In the genomic region with DNA sequence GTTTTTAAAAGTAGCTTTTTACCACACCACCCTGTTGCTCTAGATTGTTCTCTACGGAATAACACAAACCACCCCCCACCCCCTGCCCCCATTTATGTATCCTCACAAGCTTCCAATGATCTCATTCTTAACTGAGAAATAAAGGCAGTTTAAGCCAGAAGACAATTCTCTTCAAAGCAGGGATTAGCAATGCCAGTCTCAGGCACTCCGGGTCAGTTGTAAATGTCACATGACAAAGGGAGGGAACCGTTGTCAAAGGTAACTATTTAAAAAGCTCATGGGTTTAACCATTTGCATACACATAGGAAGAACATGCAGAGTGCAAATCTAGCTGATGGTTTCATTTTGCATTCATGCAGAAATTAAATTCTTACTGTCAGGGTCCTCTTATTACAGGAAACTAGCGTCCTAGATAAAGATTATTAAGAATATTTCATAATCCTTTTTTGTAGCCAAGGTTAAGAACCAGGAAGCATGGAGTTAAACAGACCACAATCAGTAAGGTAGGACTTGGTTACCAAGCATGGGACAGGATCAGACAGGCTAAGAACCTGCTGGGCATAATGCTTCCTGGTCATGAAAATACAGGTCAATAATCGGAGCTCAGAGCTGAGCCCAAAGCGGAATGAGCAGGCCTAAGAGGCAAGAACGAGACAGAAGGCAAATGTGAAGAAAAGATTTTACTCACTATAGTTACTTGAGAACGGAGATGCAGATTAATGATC, we compare ENCODE assay signal across 13 mouse cellular contexts.
"Had no signal": no experiment of that assay in that cellular context is flagged by ENCODE, and none has a peak within 500 bp of the region (broad histone marks: within the 10 kb centered on the region; RNA-seq: fewer than 3 reads in every experiment).

No protein-coding gene starts in this region.

- ATAC-seq: hindbrain, postnatal 0 days; lung, postnatal 0 days had no signal

- H3K4me3 ChIP-seq: limb, embryonic 13.5 days; liver, embryonic 15.5 days; neural tube, embryonic 12.5 days had no signal

- H3K27ac ChIP-seq: hindbrain, postnatal 0 days; limb, embryonic 13.5 days; liver, embryonic 15.5 days; neural tube, embryonic 12.5 days had no signal

- H3K27me3 ChIP-seq: limb, embryonic 13.5 days; liver, embryonic 15.5 days; neural tube, embryonic 12.5 days had no signal

- H3K4me2 ChIP-seq: limb, embryonic 13.5 days; liver, embryonic 11.5 days; liver, embryonic 15.5 days; neural tube, embryonic 12.5 days had no signal

- H3K9me3 ChIP-seq: limb, embryonic 13.5 days; liver, embryonic 15.5 days; neural tube, embryonic 12.5 days had no signal

- H3K9ac ChIP-seq: limb, embryonic 13.5 days; liver, embryonic 15.5 days; neural tube, embryonic 12.5 days had no signal

- DNase-seq: kidney, adult 11 months; kidney, postnatal 14 days; left cerebral cortex, postnatal 4 days; lung, adult 2 months; lung, postnatal 36 days; right cerebral cortex, postnatal 25 days; thymus, postnatal 4 days had no signal

- H3K4me1 ChIP-seq: limb, embryonic 13.5 days; liver, embryonic 15.5 days; neural tube, embryonic 12.5 days had no signal

- H3K36me3 ChIP-seq: limb, embryonic 13.5 days; liver, embryonic 15.5 days; neural tube, embryonic 12.5 days had no signal
